Mouse (Mus musculus) lung, postnatal 0 days (tissue): Measurements from ENCODE around the gene Synpo2l.

Experiments used
- CTCF ChIP-seq: IDR thresholded peaks from 2 replicates; pipeline ENCODE4 v1.5.1; 2016; ENCODE audit warnings: antibody characterized with exemption, mild to moderate bottlenecking
- EP300 ChIP-seq: IDR thresholded peaks from 2 replicates; pipeline ENCODE4 v1.6.1; 2016; ENCODE audit warnings: antibody characterized with exemption, mild to moderate bottlenecking, control low read depth

DNA sequence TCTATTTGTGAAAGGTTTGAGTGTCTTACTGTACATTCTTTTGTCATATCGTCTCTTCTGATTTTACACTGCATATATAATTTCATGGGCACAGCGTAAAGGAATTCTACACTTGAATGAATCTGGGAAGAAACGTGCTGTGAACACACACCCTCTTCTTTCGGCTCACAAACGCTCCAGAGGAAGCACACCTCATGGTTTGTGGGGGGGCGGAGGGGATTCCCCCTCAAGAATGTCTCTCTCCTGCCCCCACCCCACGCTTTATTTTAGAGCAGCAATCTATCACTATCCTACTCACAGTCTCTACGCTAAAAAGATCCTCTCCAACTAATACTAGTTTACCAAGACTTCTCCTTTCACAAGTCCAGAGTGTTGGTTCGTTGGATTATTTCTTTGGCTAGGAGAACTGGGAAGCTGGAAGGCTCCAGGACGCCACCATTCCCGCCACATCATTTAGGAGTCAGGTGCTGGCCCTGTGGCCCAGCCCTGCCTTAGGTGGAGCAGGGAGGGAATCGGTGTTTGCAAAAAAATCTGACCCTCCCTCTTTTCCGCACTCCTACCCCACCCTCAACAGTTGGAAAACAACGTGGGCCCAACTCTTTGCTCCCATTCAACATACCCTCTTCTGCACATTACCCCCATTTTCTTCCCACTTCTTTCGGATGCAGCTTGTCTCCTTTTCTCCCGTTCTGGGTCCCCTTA, 28.1 kb downstream of the Synpo2l start:
- TF ChIP-seq CTCF (no peak), EP300 (no peak)
